Mouse (Mus musculus) thymus, postnatal 4 days (tissue): ENCODE results near the gene Trpc6.

Experiments used
- DNase-seq: peaks from one replicate; pipeline ENCODE4 v3.0.0; 2021

Gene Trpc6

GRCm38 (mm10) chr9:8544041-8544794 lies at the start of gene Trpc6:
Trpc6 (plus strand) TSS chr9:8544142.
- peak; percentile 5 for DNase-seq

- no peak for DNase-seq
Observed at GRCm38 (mm10) chr9:8520911-8521310, 23.0 kb upstream of the Trpc6 start.

GRCm38 (mm10) chr9:8533670-8534069 lies 10.3 kb upstream of the Trpc6 start:
- DNase-seq, result no peak

- no peak for DNase-seq
Observed at GRCm38 (mm10) chr9:8545236-8545635, 1.3 kb downstream of the Trpc6 start.

DNA sequence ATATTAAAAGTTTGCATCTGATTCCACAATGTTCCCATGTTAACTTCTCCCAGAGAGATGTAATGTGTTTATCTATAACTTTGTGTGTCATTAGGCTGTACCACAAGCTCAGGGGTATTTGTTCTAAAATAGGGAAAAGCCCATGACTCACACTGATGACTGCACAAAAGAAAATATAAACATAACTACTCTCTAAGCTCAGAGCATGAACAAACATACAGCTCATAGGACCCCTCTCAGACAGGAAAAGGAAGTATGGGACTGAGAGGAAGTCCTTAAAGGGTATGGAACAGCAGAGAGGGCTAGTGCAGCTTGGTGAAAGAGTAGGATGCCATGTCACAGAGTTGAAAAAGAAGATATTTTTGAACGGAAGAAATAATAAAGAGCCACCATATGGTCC lies 14.6 kb downstream of the Trpc6 start:
- no peak for DNase-seq

DNA sequence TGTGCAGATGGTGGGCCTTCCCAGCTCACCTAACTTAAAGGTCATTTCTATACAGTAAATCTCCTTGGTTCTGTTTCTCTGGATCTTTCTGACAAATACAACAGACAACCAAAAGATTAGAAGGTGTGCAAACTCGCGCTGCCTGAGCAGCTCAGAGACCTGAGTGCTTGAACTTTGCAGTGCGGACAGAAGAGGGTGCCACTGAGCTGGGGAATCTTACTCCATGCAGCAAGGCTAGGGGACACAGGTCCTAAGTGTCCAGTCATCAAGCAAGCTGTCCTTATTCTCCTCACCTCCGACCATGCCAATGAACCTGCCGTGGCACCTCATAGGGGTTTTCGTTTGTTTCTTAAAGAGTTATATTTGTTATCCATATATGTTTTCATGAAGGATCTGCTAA lies 48.7 kb downstream of the Trpc6 start:
- peak; percentile 7 for DNase-seq

GRCm38 (mm10) chr9:8597089-8597488 lies 53.1 kb downstream of the Trpc6 start:
- DNase-seq, result no peak

GRCm38 (mm10) chr9:8606816-8607491 lies 63.0 kb downstream of the Trpc6 start:
- no peak for DNase-seq

DNA sequence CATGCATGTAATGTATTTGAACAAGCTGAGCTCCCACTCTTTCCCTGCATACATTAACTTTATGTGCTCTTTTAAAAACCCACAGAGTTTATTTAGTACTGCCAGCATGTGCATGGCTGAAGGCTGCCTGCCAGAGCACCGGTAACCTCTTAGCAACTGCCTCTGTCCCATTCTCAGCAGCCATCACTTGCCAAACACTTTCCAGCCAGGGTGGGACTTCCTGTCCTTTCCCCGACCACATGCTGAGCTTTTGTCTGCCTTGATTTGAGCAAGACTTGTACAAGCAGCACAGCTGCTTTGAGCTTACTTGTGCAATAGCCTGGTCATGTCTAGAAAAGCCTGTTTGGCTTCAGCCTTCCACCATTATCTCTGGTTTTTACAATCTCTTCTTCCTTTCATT lies 90.4 kb downstream of the Trpc6 start:
- no peak for DNase-seq

DNA sequence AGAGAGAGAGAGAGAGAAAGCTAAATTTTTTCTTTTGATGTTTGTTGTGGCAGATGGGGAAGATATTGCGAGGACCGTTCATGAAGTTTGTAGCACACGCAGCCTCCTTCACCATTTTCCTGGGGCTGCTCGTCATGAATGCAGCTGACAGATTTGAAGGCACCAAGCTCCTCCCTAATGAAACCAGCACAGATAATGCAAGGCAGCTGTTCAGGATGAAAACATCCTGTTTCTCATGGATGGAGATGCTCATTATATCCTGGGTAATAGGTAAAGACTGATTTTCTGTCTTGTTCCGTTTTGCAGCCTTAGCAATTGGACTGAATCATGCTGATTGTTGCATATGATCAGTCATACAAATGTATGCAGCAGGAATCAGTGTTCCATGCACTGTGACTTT lies 99.5 kb downstream of the Trpc6 start:
- DNase-seq, result no peak

GRCm38 (mm10) chr9:8655347-8655746 lies 111.4 kb downstream of the Trpc6 start:
- DNase-seq, result no peak

- no peak for DNase-seq
Observed at GRCm38 (mm10) chr9:8672944-8673343, 129.0 kb downstream of the Trpc6 start.

- no peak for DNase-seq
Observed at GRCm38 (mm10) chr9:8676607-8677006, 132.7 kb downstream of the Trpc6 start.

GRCm38 (mm10) chr9:8693177-8693576 lies 149.2 kb downstream of the Trpc6 start:
- no peak for DNase-seq

GRCm38 (mm10) chr9:8700669-8701068 lies 156.7 kb downstream of the Trpc6 start:
- peak; percentile 68 for DNase-seq

DNA sequence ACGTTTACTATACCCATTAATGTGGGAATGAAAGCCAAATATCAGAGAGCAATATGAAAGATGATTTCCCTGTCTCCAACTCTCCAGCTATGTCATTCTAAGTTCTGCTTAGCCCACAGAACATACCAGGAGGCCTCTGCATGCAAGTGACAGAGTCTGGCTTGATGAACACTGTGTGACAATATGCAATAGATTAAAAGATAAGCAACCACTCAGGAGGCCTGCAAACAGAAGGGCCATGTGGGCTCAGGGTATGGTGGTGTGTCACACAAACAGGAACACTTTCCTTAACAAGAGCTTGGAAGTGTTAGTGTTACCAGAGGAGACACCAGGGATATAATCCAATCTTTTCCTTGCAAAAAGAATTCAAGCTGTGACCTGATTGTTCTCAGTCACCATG lies 159.6 kb downstream of the Trpc6 start:
- no peak for DNase-seq

DNA sequence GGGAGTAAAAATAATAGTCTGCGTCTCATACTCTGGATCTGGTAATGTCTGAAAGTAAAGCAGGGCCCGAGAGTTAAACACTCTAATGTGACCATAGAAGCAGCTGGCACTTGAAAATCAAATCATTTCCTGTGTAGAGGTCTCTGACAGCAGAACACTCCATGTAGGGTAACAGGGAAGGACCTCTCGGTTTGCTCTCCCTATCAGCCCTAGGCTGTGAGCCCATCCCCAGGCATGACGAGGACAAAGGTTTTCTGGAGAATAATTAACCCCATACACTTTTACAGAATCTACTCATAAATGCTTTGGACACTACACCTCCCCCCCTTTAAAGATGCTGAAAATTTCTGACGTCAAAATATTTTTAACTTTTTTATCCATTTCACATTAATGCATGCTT lies 160.0 kb downstream of the Trpc6 start:
- no peak for DNase-seq

GRCm38 (mm10) chr9:8710052-8710739 lies 166.3 kb downstream of the Trpc6 start:
- DNase-seq, result no peak

DNA sequence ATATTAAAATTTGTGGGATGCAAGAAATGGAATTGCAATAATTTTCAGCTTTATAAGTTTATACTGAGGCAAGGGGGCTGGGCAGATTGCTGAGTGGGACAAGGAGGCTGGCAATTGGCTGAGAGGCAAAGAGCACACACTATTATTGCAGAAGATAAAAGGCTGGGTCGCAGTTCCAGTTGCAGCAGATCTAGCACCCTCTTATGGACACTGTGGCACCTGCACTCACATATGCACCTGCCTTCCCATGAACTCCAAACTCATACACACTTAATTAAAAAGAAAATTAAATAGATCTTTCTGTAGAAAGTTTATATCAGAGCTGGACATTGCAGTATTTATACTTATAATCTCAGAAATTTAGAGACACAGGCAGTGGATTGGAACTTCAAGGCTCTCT lies 175.1 kb downstream of the Trpc6 start:
- no peak for DNase-seq

DNA sequence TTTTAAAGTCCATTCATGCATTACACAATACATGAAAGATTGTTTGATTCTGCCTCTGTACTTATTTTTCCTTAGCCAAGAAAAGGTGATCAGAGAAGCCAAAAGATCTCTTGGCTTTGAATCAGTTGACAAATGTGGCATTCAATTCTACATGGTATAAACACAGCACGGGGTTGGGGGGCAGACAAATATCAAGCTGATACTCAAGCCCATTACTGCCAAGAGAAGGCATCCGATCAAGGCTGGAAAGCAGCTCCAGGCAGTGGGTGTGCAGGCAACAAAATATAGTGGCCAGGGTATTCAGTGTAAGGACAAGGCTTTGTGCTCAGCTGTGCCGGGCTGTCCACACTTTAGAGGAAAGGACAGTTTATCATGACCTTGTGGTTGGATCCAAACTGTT lies 185.1 kb downstream of the Trpc6 start:
- DNase-seq, result no peak
